Mouse (Mus musculus): ENCODE results near the gene BC024978. TPM values are rescaled to one million over a fixed set of nuclear protein-coding genes. Genes with fewer than 3 reads are reported as not detected.

BC024978 gene
- total and polyA plus RNA-seq, 3 experiments: 1.6 to 9.4 (median 1.7) TPM

GRCm38 (mm10) chr7:27255721-27256120 lies 60.1 kb downstream of the BC024978 start:
- Histone ChIP-seq H3K9ac (ENCODE audit: insufficient read depth, low read depth) (no peak overlapping the region), H3K27ac (ENCODE audit: insufficient read depth, low read depth) (no peak overlapping the region), H3K4me2 (ENCODE audit: insufficient read depth, low read depth, poor library complexity, severe bottlenecking) (no peak overlapping the region), H3K4me1 (ENCODE audit: control insufficient read depth in 1 of 2, insufficient read depth in 2 of 2) (peaks cover 5 to 21% of the 10 kb centered on the region in 2 experiments), H3K27me3 (replicated peaks) (no peaks in the 10 kb centered on the region), H3K4me3 (replicated peaks in 1 of 3; ENCODE audit: low read depth in 2 of 3, low read length in 2 of 3, poor library complexity in 1 of 3) (no peak overlapping the region), H3K79me2 (replicated peaks; ENCODE audit: control insufficient read depth, extremely low read depth, insufficient read depth, poor library complexity, severe bottlenecking) (no peaks in the 10 kb centered on the region), H3K9me3 (replicated peaks; ENCODE audit: low read length) (peaks cover 6% of the 10 kb centered on the region), H3K36me3 (replicated peaks in 1 of 2; ENCODE audit: control insufficient read depth in 1 of 2, insufficient read depth in 1 of 2, low read length in 1 of 2) (peaks cover 21 to 64% of the 10 kb centered on the region in 2 experiments)
- dilution Hi-C loops (cut with MboI; ENCODE audit: extremely low pct_ligation_motif_present, extremely low pct_unique_long_range_greater_than_20kb, low sequenced_read_pairs) (no loop called here), in situ Hi-C loops (cut with MboI; ENCODE audit: low pct_ligation_motif_present, low pct_unique_long_range_greater_than_20kb, low sequenced_read_pairs) (no loop called here)
- DNase-seq (ENCODE audit: extremely low read depth): peak; percentile 39
- TF ChIP-seq TBP (conservative IDR thresholded peaks at IDR 0.05; ENCODE audit: low read depth, low read length): no peak
- peak in 1 of 2 experiments; percentile 57; a peak in 2 of 4 replicates for TF ChIP-seq CTCF (conservative IDR thresholded peaks at IDR 0.05 in 1 of 2, IDR thresholded peaks at IDR 0.05 in 1 of 2; ENCODE audit: low read depth in 2 of 2, low read length in 2 of 2)
- peak; percentile 55 for TF ChIP-seq RAD21 (IDR thresholded peaks at IDR 0.05; ENCODE audit: low read depth, low read length)
- TF ChIP-seq SMC3 (IDR thresholded peaks at IDR 0.05; ENCODE audit: low read depth, low read length): peak; percentile 32

GRCm38 (mm10) chr7:27257046-27257851 lies 61.7 kb downstream of the BC024978 start:
- no peak overlapping the region for H3K9ac ChIP-seq (ENCODE audit: insufficient read depth, low read depth)
- no peaks in the 10 kb centered on the region for H3K79me2 ChIP-seq (replicated peaks; ENCODE audit: control insufficient read depth, extremely low read depth, insufficient read depth, poor library complexity, severe bottlenecking)
- no peak for DNase-seq (ENCODE audit: extremely low read depth)
- H3K4me1 ChIP-seq (ENCODE audit: control insufficient read depth in 1 of 2, insufficient read depth in 2 of 2): peaks cover 5 to 21% of the 10 kb centered on the region in 2 experiments
- no peak overlapping the region for H3K4me2 ChIP-seq (ENCODE audit: insufficient read depth, low read depth, poor library complexity, severe bottlenecking)
- in situ Hi-C loops (cut with MboI; ENCODE audit: low pct_ligation_motif_present, low pct_unique_long_range_greater_than_20kb, low sequenced_read_pairs): no loop called here
- TF ChIP-seq E2F4 (IDR thresholded peaks at IDR 0.05; ENCODE audit: insufficient replicate concordance, low read depth, low read length) (no peak), TBP (conservative IDR thresholded peaks at IDR 0.05; ENCODE audit: low read depth, low read length) (no peak), HCFC1 (IDR thresholded peaks at IDR 0.05; ENCODE audit: low read depth, low read length) (no peak), POLR2A (IDR thresholded peaks at IDR 0.05; ENCODE audit: low read depth, low read length) (no peak), MAX (IDR thresholded peaks at IDR 0.05; ENCODE audit: low read length) (no peak), ETS1 (conservative IDR thresholded peaks at IDR 0.05; ENCODE audit: low read depth, low read length) (no peak), RCOR1 (conservative IDR thresholded peaks at IDR 0.05; ENCODE audit: low read depth, low read length) (no peak), ZC3H11A (IDR thresholded peaks at IDR 0.05; ENCODE audit: low read depth, low read length) (no peak), IRF4 (IDR thresholded peaks at IDR 0.05; ENCODE audit: low read depth, low read length) (no peak), NRF1 (IDR thresholded peaks at IDR 0.05; ENCODE audit: low read depth, low read length) (no peak), MAFK (IDR thresholded peaks at IDR 0.05; ENCODE audit: insufficient replicate concordance, low read length) (no peak), KAT2A (IDR thresholded peaks at IDR 0.05; ENCODE audit: insufficient replicate concordance, low read length) (no peak), ELF1 (IDR thresholded peaks at IDR 0.05; ENCODE audit: low read depth, low read length) (no peak), CHD2 (IDR thresholded peaks at IDR 0.05; ENCODE audit: low read length) (no peak), ZKSCAN1 (IDR thresholded peaks at IDR 0.05; ENCODE audit: borderline replicate concordance, low read depth, low read length) (no peak), MXI1 (IDR thresholded peaks at IDR 0.05; ENCODE audit: low read depth, low read length) (no peak)
- peaks cover 16 to 52% of the 10 kb centered on the region in 2 experiments for H3K36me3 ChIP-seq (replicated peaks in 1 of 2; ENCODE audit: control insufficient read depth in 1 of 2, insufficient read depth in 1 of 2, low read length in 1 of 2)
- dilution Hi-C loops (cut with MboI; ENCODE audit: extremely low pct_ligation_motif_present, extremely low pct_unique_long_range_greater_than_20kb, low sequenced_read_pairs): no loop called here
- no peak overlapping the region for H3K27ac ChIP-seq (ENCODE audit: insufficient read depth, low read depth)
- H3K4me3 ChIP-seq (replicated peaks in 1 of 3; ENCODE audit: low read depth in 2 of 3, low read length in 2 of 3, poor library complexity in 1 of 3): no peak overlapping the region
- H3K9me3 ChIP-seq (replicated peaks; ENCODE audit: low read length): peaks cover 6% of the 10 kb centered on the region
- no peaks in the 10 kb centered on the region for H3K27me3 ChIP-seq (replicated peaks)

Measured in CH12.LX (cell line).